Mouse (Mus musculus): ENCODE data around the gene Rapgef1.

DNA sequence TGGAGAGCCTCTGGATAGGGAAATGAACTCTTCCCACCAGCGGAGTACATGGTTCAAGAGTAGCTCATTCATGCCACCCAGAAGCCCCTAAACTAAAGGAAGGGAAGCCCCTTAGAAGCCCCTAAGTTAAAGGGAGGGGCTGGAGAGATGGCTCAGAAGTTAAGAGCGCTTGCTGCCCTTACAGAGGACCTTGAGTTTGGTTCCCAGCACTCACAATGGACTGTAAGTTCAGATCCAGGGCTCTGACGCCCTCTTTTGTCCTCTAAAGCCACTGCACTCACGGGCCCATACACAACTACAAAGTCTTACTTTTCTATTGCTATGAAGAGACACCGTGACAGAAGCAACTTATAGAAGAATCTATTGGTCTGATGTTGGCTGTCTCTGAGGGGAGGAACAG, 132.9 kb downstream of the Rapgef1 start:
- TF ChIP-seq CTCF (IDR thresholded peaks at IDR 0.05) (no peak), EP300 (IDR thresholded peaks at IDR 0.05) (no peak)

All from lung, postnatal 0 days (tissue).